Mouse (Mus musculus): ENCODE measurements around the gene Nlk. TPM values are rescaled to one million over a fixed set of nuclear protein-coding genes. Genes with fewer than 3 reads are reported as not detected.

Gene Nlk
- polyA plus RNA-seq, 1 experiment from 2014 or later, result 31.8 TPM

GRCm38 (mm10) chr11:78620179-78620578 is 77.0 kb downstream of the Nlk start:
- no peak for ATAC-seq (ENCODE audit: low FRiP score)
- no peaks in the 10 kb centered on the region for H3K4me1 ChIP-seq (replicated peaks)
- no peak overlapping the region for H3K27ac ChIP-seq
- no peak overlapping the region for H3K4me2 ChIP-seq
- no peak overlapping the region for H3K4me3 ChIP-seq
- WGBS, result 96% methylated on average over 3 of the region's 3 CpGs
- no peaks in the 10 kb centered on the region for H3K9me3 ChIP-seq
- no peaks in the 10 kb centered on the region for H3K27me3 ChIP-seq
- no peak overlapping the region for H3K9ac ChIP-seq
- peaks cover 8% of the 10 kb centered on the region; the same call in 1 of the 2 replicates for H3K36me3 ChIP-seq

- peaks cover 7% of the 10 kb centered on the region for H3K36me3 ChIP-seq
- no peak overlapping the region for H3K27ac ChIP-seq
- no peaks in the 10 kb centered on the region for H3K9me3 ChIP-seq
- H3K4me1 ChIP-seq (replicated peaks), result no peaks in the 10 kb centered on the region
- H3K4me3 ChIP-seq, result no peak overlapping the region
- H3K4me2 ChIP-seq, result no peak overlapping the region
- H3K27me3 ChIP-seq, result no peaks in the 10 kb centered on the region
- no peak overlapping the region for H3K9ac ChIP-seq
- no peak for ATAC-seq (ENCODE audit: low FRiP score)
Observed at GRCm38 (mm10) chr11:78611273-78611672, 85.9 kb downstream of the Nlk start.

GRCm38 (mm10) chr11:78609657-78610056 is 87.5 kb downstream of the Nlk start:
- ATAC-seq (ENCODE audit: low FRiP score), result no peak
- H3K4me1 ChIP-seq (replicated peaks), result no peaks in the 10 kb centered on the region
- 75% methylated on average over 4 of the region's 4 CpGs for WGBS
- no peak overlapping the region for H3K4me3 ChIP-seq
- peaks cover 3% of the 10 kb centered on the region; the same call in 1 of the 2 replicates for H3K36me3 ChIP-seq
- H3K27ac ChIP-seq, result no peak overlapping the region
- H3K27me3 ChIP-seq, result no peaks in the 10 kb centered on the region
- H3K4me2 ChIP-seq, result no peak overlapping the region
- H3K9me3 ChIP-seq, result no peaks in the 10 kb centered on the region
- no peak overlapping the region for H3K9ac ChIP-seq

GRCm38 (mm10) chr11:78604826-78605225 is 92.3 kb downstream of the Nlk start:
- Histone ChIP-seq H3K27me3 (no peaks in the 10 kb centered on the region), H3K4me2 (no peak overlapping the region), H3K27ac (no peak overlapping the region), H3K9ac (no peak overlapping the region), H3K4me3 (no peak overlapping the region), H3K9me3 (no peaks in the 10 kb centered on the region), H3K36me3 (peaks cover 11% of the 10 kb centered on the region), H3K4me1 (replicated peaks) (no peaks in the 10 kb centered on the region)
- WGBS, result 88% methylated on average over 1 of the region's 1 CpGs
- no peak for ATAC-seq (ENCODE audit: low FRiP score)

- H3K4me1 ChIP-seq (replicated peaks), result no peaks in the 10 kb centered on the region
- no peak overlapping the region for H3K4me3 ChIP-seq
- no peak overlapping the region for H3K9ac ChIP-seq
- no peaks in the 10 kb centered on the region for H3K27me3 ChIP-seq
- WGBS, result 97% methylated on average over 3 of the region's 3 CpGs
- no peak overlapping the region for H3K27ac ChIP-seq
- peaks cover 11% of the 10 kb centered on the region for H3K36me3 ChIP-seq
- no peaks in the 10 kb centered on the region for H3K9me3 ChIP-seq
- ATAC-seq (ENCODE audit: low FRiP score), result no peak
- H3K4me2 ChIP-seq, result no peak overlapping the region
Observed at GRCm38 (mm10) chr11:78602781-78603180, 94.4 kb downstream of the Nlk start.

GRCm38 (mm10) chr11:78600926-78601590 is 96.1 kb downstream of the Nlk start:
- Histone ChIP-seq H3K36me3 (peaks cover 11% of the 10 kb centered on the region), H3K4me2 (no peak overlapping the region), H3K27me3 (no peaks in the 10 kb centered on the region), H3K9ac (no peak overlapping the region), H3K9me3 (no peaks in the 10 kb centered on the region), H3K27ac (0 out of 2 replicates have a peak overlapping the region, but pooled peaks have one; percentile 8), H3K4me3 (no peak overlapping the region), H3K4me1 (replicated peaks) (peaks cover 7% of the 10 kb centered on the region)
- ATAC-seq (ENCODE audit: low FRiP score), result no peak
- 87% methylated on average over 4 of the region's 4 CpGs for WGBS

- H3K4me1 ChIP-seq (replicated peaks), result peaks cover 7% of the 10 kb centered on the region
- 87% methylated on average over 3 of the region's 3 CpGs for WGBS
- H3K9ac ChIP-seq, result no peak overlapping the region
- no peak overlapping the region for H3K4me2 ChIP-seq
- peaks cover 11% of the 10 kb centered on the region for H3K36me3 ChIP-seq
- H3K9me3 ChIP-seq, result no peaks in the 10 kb centered on the region
- ATAC-seq (ENCODE audit: low FRiP score), result no peak
- H3K4me3 ChIP-seq, result no peak overlapping the region
- H3K27ac ChIP-seq, result 0 out of 2 replicates have a peak overlapping the region, but pooled peaks have one; percentile 8
- no peaks in the 10 kb centered on the region for H3K27me3 ChIP-seq
Observed at GRCm38 (mm10) chr11:78600496-78600895, 96.7 kb downstream of the Nlk start.

- H3K27me3 ChIP-seq, result no peaks in the 10 kb centered on the region
- WGBS, result 86% methylated on average over 4 of the region's 4 CpGs
- no peak overlapping the region for H3K4me3 ChIP-seq
- no peak overlapping the region for H3K27ac ChIP-seq
- peaks cover 11% of the 10 kb centered on the region for H3K36me3 ChIP-seq
- H3K9ac ChIP-seq, result no peak overlapping the region
- H3K9me3 ChIP-seq, result no peaks in the 10 kb centered on the region
- no peak for ATAC-seq (ENCODE audit: low FRiP score)
- H3K4me2 ChIP-seq, result no peak overlapping the region
- H3K4me1 ChIP-seq (replicated peaks), result peaks cover 7% of the 10 kb centered on the region
Observed at GRCm38 (mm10) chr11:78600051-78600450, 97.1 kb downstream of the Nlk start.

- Histone ChIP-seq H3K4me3 (no peak overlapping the region), H3K36me3 (peaks cover 11% of the 10 kb centered on the region), H3K4me1 (replicated peaks) (peaks cover 7% of the 10 kb centered on the region), H3K9ac (no peak overlapping the region), H3K27me3 (no peaks in the 10 kb centered on the region), H3K4me2 (no peak overlapping the region), H3K27ac (no peak overlapping the region), H3K9me3 (no peaks in the 10 kb centered on the region)
- no peak for ATAC-seq (ENCODE audit: low FRiP score)
- WGBS, result 80% methylated on average over 3 of the region's 3 CpGs
Observed at GRCm38 (mm10) chr11:78598763-78599415, 98.3 kb downstream of the Nlk start.

- no peak overlapping the region for H3K4me3 ChIP-seq
- H3K9me3 ChIP-seq, result no peaks in the 10 kb centered on the region
- H3K4me1 ChIP-seq (replicated peaks), result peaks cover 7% of the 10 kb centered on the region
- no peaks in the 10 kb centered on the region for H3K27me3 ChIP-seq
- H3K4me2 ChIP-seq, result no peak overlapping the region
- no peak for ATAC-seq (ENCODE audit: low FRiP score)
- H3K9ac ChIP-seq, result no peak overlapping the region
- H3K36me3 ChIP-seq, result peaks cover 3% of the 10 kb centered on the region; the same call in 1 of the 2 replicates
- H3K27ac ChIP-seq, result no peak overlapping the region
Observed at GRCm38 (mm10) chr11:78596750-78597149, 100.4 kb downstream of the Nlk start.

- Histone ChIP-seq H3K27ac (no peak overlapping the region), H3K36me3 (peaks cover 3% of the 10 kb centered on the region; the same call in 1 of the 2 replicates), H3K4me2 (no peak overlapping the region), H3K9me3 (no peaks in the 10 kb centered on the region), H3K9ac (no peak overlapping the region), H3K4me3 (no peak overlapping the region), H3K27me3 (no peaks in the 10 kb centered on the region), H3K4me1 (replicated peaks) (peaks cover 7% of the 10 kb centered on the region)
- 96% methylated on average over 2 of the region's 2 CpGs for WGBS
- ATAC-seq (ENCODE audit: low FRiP score), result no peak
Observed at GRCm38 (mm10) chr11:78595773-78596172, 101.4 kb downstream of the Nlk start.

- peaks cover 7% of the 10 kb centered on the region for H3K4me1 ChIP-seq (replicated peaks)
- H3K4me3 ChIP-seq, result no peak overlapping the region
- no peak overlapping the region for H3K9ac ChIP-seq
- ATAC-seq (ENCODE audit: low FRiP score), result no peak
- no peaks in the 10 kb centered on the region for H3K36me3 ChIP-seq
- H3K27ac ChIP-seq, result no peak overlapping the region
- 96% methylated on average over 6 of the region's 6 CpGs for WGBS
- H3K27me3 ChIP-seq, result no peaks in the 10 kb centered on the region
- no peaks in the 10 kb centered on the region for H3K9me3 ChIP-seq
- H3K4me2 ChIP-seq, result no peak overlapping the region
Observed at GRCm38 (mm10) chr11:78594271-78594964, 102.8 kb downstream of the Nlk start.
